Mouse (Mus musculus): ENCODE data around the gene Ooep.

GRCm38 (mm10) chr9:78369349-78369748 is 9.2 kb downstream of the Ooep start:
- TF ChIP-seq ETS1 (conservative IDR thresholded peaks at IDR 0.05; ENCODE audit: low read depth, low read length) (no peak), NELFE (IDR thresholded peaks at IDR 0.05; ENCODE audit: low read depth, low read length) (no peak), MAFK (IDR thresholded peaks at IDR 0.05; ENCODE audit: insufficient replicate concordance, low read length) (no peak), CTCF (conservative IDR thresholded peaks at IDR 0.05 in 1 of 2, IDR thresholded peaks at IDR 0.05 in 1 of 2; ENCODE audit: low read depth in 2 of 2, low read length in 2 of 2) (no peak), KAT2A (IDR thresholded peaks at IDR 0.05; ENCODE audit: insufficient replicate concordance, low read length) (no peak)

All from CH12.LX (cell line).